In genomic region chr12:52209121-52209610, GRCm38 (mm10) we compare ENCODE assay signal across 26 mouse cellular contexts.
DNase-seq lines count a peak whose midpoint lies in the region; ATAC-seq and TF ChIP-seq lines count a peak whose summit lies in the region.
"Had no signal": no experiment of that assay in that cellular context is flagged by ENCODE, and none has a peak within 500 bp of the region (broad histone marks: within the 10 kb centered on the region; RNA-seq: fewer than 3 reads in every experiment).

No protein-coding gene starts in this region.

- DNase-seq in forebrain, postnatal 0 days = peak; percentile 45
- no peak for DNase-seq in forebrain, embryonic 11.5 days (ENCODE audit: low spot score)
- peak; percentile 13 for DNase-seq in lung, embryonic 14.5 days
- DNase-seq in lung, adult 2 months = no peak
- peak; percentile 15 for DNase-seq in Muller cell, postnatal 12 days (ENCODE audit: inconsistent ontology term)
- peak; percentile 31 for DNase-seq in brain, embryonic 14.5 days (ENCODE audit: low read depth)
- DNase-seq: adrenal gland, adult 2 months; cerebellum, adult 2 months; cerebellum, postnatal 25 days; embryo, embryonic 11 days; heart, postnatal 4 days; kidney, adult 9 months; kidney, postnatal 4 days; liver, postnatal 0 days; right cerebral cortex, postnatal 14 days; spleen, adult 18-20 months had no signal

- ATAC-seq in forebrain, postnatal 0 days = peak; percentile 84
- ATAC-seq in forebrain, embryonic 11.5 days (replicated peaks; ENCODE audit: low FRiP score) = no peak
- no peak for ATAC-seq in lung, embryonic 14.5 days (ENCODE audit: insufficient read depth)
- ATAC-seq in intestine, embryonic 16.5 days = no peak
- ATAC-seq: CD4-positive, CD25-positive, alpha-beta regulatory T cell, adult 4 months; intestine, embryonic 15.5 days; liver, postnatal 0 days; Patski had no signal

- TF ChIP-seq POLR2A in lung, adult 2 months (IDR thresholded peaks at IDR 0.05; ENCODE audit: borderline replicate concordance, extremely low read depth, low read depth, low read length) = no peak
- TF ChIP-seq POLR2A in brain, embryonic 14.5 days (IDR thresholded peaks at IDR 0.05; ENCODE audit: borderline replicate concordance, extremely low read depth, insufficient read depth, insufficient read length, poor library complexity, severe bottlenecking) = no peak

- no peak overlapping the region for H3K9ac ChIP-seq in forebrain, postnatal 0 days
- no peak overlapping the region for H3K9ac ChIP-seq in forebrain, embryonic 11.5 days (ENCODE audit: low read length)
- H3K9ac ChIP-seq in lung, embryonic 14.5 days = no peak overlapping the region
- no peak overlapping the region for H3K9ac ChIP-seq in intestine, embryonic 16.5 days (ENCODE audit: low read depth, low read length)
- H3K9ac ChIP-seq: embryonic facial prominence, embryonic 15.5 days; hindbrain, embryonic 14.5 days; intestine, embryonic 15.5 days; limb, embryonic 12.5 days; liver, postnatal 0 days; neural tube, embryonic 12.5 days had no signal

- no peaks in the 10 kb centered on the region for H3K4me1 ChIP-seq in forebrain, postnatal 0 days (ENCODE audit: insufficient read depth)
- H3K4me1 ChIP-seq in forebrain, embryonic 11.5 days (replicated peaks; ENCODE audit: control insufficient read depth, insufficient read depth, low read length) = no peaks in the 10 kb centered on the region
- no peaks in the 10 kb centered on the region for H3K4me1 ChIP-seq in lung, embryonic 14.5 days (ENCODE audit: insufficient read depth)
- no peaks in the 10 kb centered on the region for H3K4me1 ChIP-seq in lung, adult 2 months (ENCODE audit: control insufficient read depth, insufficient read depth, low read length)
- H3K4me1 ChIP-seq in intestine, embryonic 16.5 days (ENCODE audit: control insufficient read depth, insufficient read depth, low read length) = no peaks in the 10 kb centered on the region
- H3K4me1 ChIP-seq: embryonic facial prominence, embryonic 15.5 days; intestine, embryonic 15.5 days; limb, embryonic 12.5 days; neural tube, embryonic 12.5 days had no signal

- no peak overlapping the region for H3K4me3 ChIP-seq in forebrain, postnatal 0 days (ENCODE audit: low read depth, low read length)
- H3K4me3 ChIP-seq in forebrain, embryonic 11.5 days (ENCODE audit: low read depth, low read length) = no peak overlapping the region
- H3K4me3 ChIP-seq in lung, embryonic 14.5 days (ENCODE audit: low read depth, low read length) = no peak overlapping the region
- H3K4me3 ChIP-seq in lung, adult 2 months (replicated peaks; ENCODE audit: extremely low read depth, low read depth, low read length) = no peak overlapping the region
- no peak overlapping the region for H3K4me3 ChIP-seq in intestine, embryonic 16.5 days (ENCODE audit: low read length)
- H3K4me3 ChIP-seq: embryonic facial prominence, embryonic 15.5 days; intestine, embryonic 15.5 days; limb, embryonic 12.5 days; neural tube, embryonic 12.5 days had no signal

- WGBS in forebrain, postnatal 0 days = 57% methylated on average over 3 of the region's 3 CpGs
- WGBS in forebrain, embryonic 11.5 days = 88% methylated on average over 3 of the region's 3 CpGs
- 73% methylated on average over 3 of the region's 3 CpGs for WGBS in lung, embryonic 14.5 days
- 76% methylated on average over 3 of the region's 3 CpGs for WGBS in lung, adult 2 months
- WGBS in intestine, embryonic 16.5 days = 81% methylated on average over 3 of the region's 3 CpGs

- H3K4me2 ChIP-seq in forebrain, postnatal 0 days (ENCODE audit: low read depth) = no peak overlapping the region
- H3K4me2 ChIP-seq in forebrain, embryonic 11.5 days (ENCODE audit: low read depth, low read length, severe bottlenecking) = no peak overlapping the region
- no peak overlapping the region for H3K4me2 ChIP-seq in lung, embryonic 14.5 days
- no peak overlapping the region for H3K4me2 ChIP-seq in intestine, embryonic 16.5 days (ENCODE audit: low read depth, low read length)
- H3K4me2 ChIP-seq: embryonic facial prominence, embryonic 15.5 days; hindbrain, embryonic 14.5 days; intestine, embryonic 15.5 days; limb, embryonic 12.5 days; liver, embryonic 11.5 days; neural tube, embryonic 12.5 days had no signal

- no peaks in the 10 kb centered on the region for H3K9me3 ChIP-seq in forebrain, postnatal 0 days (ENCODE audit: low read length)
- H3K9me3 ChIP-seq in forebrain, embryonic 11.5 days (ENCODE audit: control insufficient read depth, low read length) = no peaks in the 10 kb centered on the region
- no peaks in the 10 kb centered on the region for H3K9me3 ChIP-seq in lung, embryonic 14.5 days (ENCODE audit: low read depth, low read length)
- H3K9me3 ChIP-seq in intestine, embryonic 16.5 days (ENCODE audit: control insufficient read depth, low read length) = no peaks in the 10 kb centered on the region
- H3K9me3 ChIP-seq: embryonic facial prominence, embryonic 15.5 days; intestine, embryonic 15.5 days; limb, embryonic 12.5 days; neural tube, embryonic 12.5 days had no signal

- no peaks in the 10 kb centered on the region for H3K36me3 ChIP-seq in forebrain, postnatal 0 days (ENCODE audit: insufficient read depth)
- no peaks in the 10 kb centered on the region for H3K36me3 ChIP-seq in forebrain, embryonic 11.5 days (ENCODE audit: control insufficient read depth, insufficient read depth, low read length)
- H3K36me3 ChIP-seq in lung, embryonic 14.5 days (ENCODE audit: insufficient read depth) = no peaks in the 10 kb centered on the region
- no peaks in the 10 kb centered on the region for H3K36me3 ChIP-seq in intestine, embryonic 16.5 days (ENCODE audit: control insufficient read depth, insufficient read depth, low read length)
- H3K36me3 ChIP-seq: embryonic facial prominence, embryonic 15.5 days; intestine, embryonic 15.5 days; limb, embryonic 12.5 days; neural tube, embryonic 12.5 days had no signal

- no peaks in the 10 kb centered on the region for H3K27me3 ChIP-seq in forebrain, postnatal 0 days (ENCODE audit: insufficient read depth, low read length)
- H3K27me3 ChIP-seq in forebrain, embryonic 11.5 days (ENCODE audit: control insufficient read depth, insufficient read depth, low read length) = no peaks in the 10 kb centered on the region
- no peaks in the 10 kb centered on the region for H3K27me3 ChIP-seq in lung, embryonic 14.5 days (ENCODE audit: insufficient read depth, low read length)
- no peaks in the 10 kb centered on the region for H3K27me3 ChIP-seq in intestine, embryonic 16.5 days (replicated peaks; ENCODE audit: control insufficient read depth, insufficient read depth, low read length)
- H3K27me3 ChIP-seq: embryonic facial prominence, embryonic 15.5 days; intestine, embryonic 15.5 days; limb, embryonic 12.5 days; neural tube, embryonic 12.5 days; Patski had no signal

- peak overlapping the region; percentile 69; the same call in 1 of the 2 replicates for H3K27ac ChIP-seq in forebrain, postnatal 0 days (ENCODE audit: low read depth, low read length)
- H3K27ac ChIP-seq in forebrain, embryonic 11.5 days (ENCODE audit: low read depth, low read length) = no peak overlapping the region
- H3K27ac ChIP-seq in lung, embryonic 14.5 days (ENCODE audit: low read depth) = no peak overlapping the region
- H3K27ac ChIP-seq in intestine, embryonic 16.5 days (ENCODE audit: low read length) = no peak overlapping the region
- H3K27ac ChIP-seq: embryonic facial prominence, embryonic 15.5 days; hindbrain, embryonic 14.5 days; intestine, embryonic 15.5 days; limb, embryonic 12.5 days; macrophage; neural tube, embryonic 12.5 days had no signal

- TF ChIP-seq CTCF in forebrain, postnatal 0 days (IDR thresholded peaks at IDR 0.05; ENCODE audit: low read depth) = no peak
- no peak for TF ChIP-seq CTCF in lung, embryonic 14.5 days (IDR thresholded peaks at IDR 0.05; ENCODE audit: low read depth)
- no peak for TF ChIP-seq CTCF in lung, adult 2 months (IDR thresholded peaks at IDR 0.05; ENCODE audit: insufficient read depth, low read length)
- no peak for TF ChIP-seq CTCF in brain, embryonic 14.5 days (IDR thresholded peaks at IDR 0.05; ENCODE audit: borderline replicate concordance, extremely low read depth, insufficient read depth, insufficient read length)

Comparison
In these comparisons a context has a peak if more than half of its experiments do, and no peak if none do; other contexts are left out.
1. DNase-seq: peak in forebrain, postnatal 0 days (single experiment), lung, embryonic 14.5 days (single experiment), Muller cell, postnatal 12 days (single experiment) and brain, embryonic 14.5 days (single experiment); none in forebrain, embryonic 11.5 days (single experiment) and lung, adult 2 months (single experiment).